19 mouse cellular contexts compared by ENCODE assay signal in genomic region chr11:118366559-118366958, GRCm38 (mm10). TPM values are rescaled to one million over a fixed set of nuclear protein-coding genes. Genes with fewer than 3 reads are reported as not detected.
A peak's percentile ranks its signal among the peaks of the same experiment; 100 is the strongest.
DNase-seq lines count a peak whose midpoint lies in the region; ATAC-seq and TF ChIP-seq lines count a peak whose summit lies in the region.
"Had no signal": no experiment of that assay in that cellular context is flagged by ENCODE, and none has a peak within 500 bp of the region (broad histone marks: within the 10 kb centered on the region; RNA-seq: fewer than 3 reads in every experiment).

No protein-coding gene starts in this region.

- intact Hi-C loops in heart, postnatal 14 days (cut with DNase I): no loop called here

- H3K4me3 ChIP-seq in C2C12 (ENCODE audit: insufficient read depth, poor library complexity, severe bottlenecking): no peak overlapping the region
- H3K4me3 ChIP-seq in embryonic facial prominence, embryonic 13.5 days: no peak overlapping the region
- no peak overlapping the region for H3K4me3 ChIP-seq in limb, embryonic 15.5 days
- H3K4me3 ChIP-seq: heart, adult 2 months; heart, embryonic 15.5 days; layer of hippocampus, adult 2 months; liver, embryonic 12.5 days had no signal

- H3K4me2 ChIP-seq in embryonic facial prominence, embryonic 13.5 days: no peak overlapping the region
- H3K4me2 ChIP-seq in limb, embryonic 15.5 days: no peak overlapping the region
- H3K4me2 ChIP-seq: heart, embryonic 15.5 days; liver, embryonic 12.5 days had no signal

- no peaks in the 10 kb centered on the region for H3K36me3 ChIP-seq in C2C12 (ENCODE audit: control insufficient read depth, insufficient read depth)
- no peaks in the 10 kb centered on the region for H3K36me3 ChIP-seq in embryonic facial prominence, embryonic 13.5 days
- H3K36me3 ChIP-seq in limb, embryonic 15.5 days: no peaks in the 10 kb centered on the region
- H3K36me3 ChIP-seq: heart, embryonic 15.5 days; liver, embryonic 12.5 days had no signal

- TF ChIP-seq CTCF in C2C12 (IDR thresholded peaks at IDR 0.05; ENCODE audit: control insufficient read depth, insufficient read depth, insufficient read length): no peak

- 66% methylated on average over 8 of the region's 8 CpGs for WGBS in embryonic facial prominence, embryonic 13.5 days
- WGBS in limb, embryonic 15.5 days: 65% methylated on average over 8 of the region's 8 CpGs

- peak; percentile 0 to 1 for DNase-seq in heart, postnatal 14 days
- no peak for DNase-seq in heart, postnatal 4 days
- no peak for DNase-seq in cerebellum, postnatal 4 days (ENCODE audit: low spot score in 2 of 2)
- DNase-seq in cerebellum, postnatal 14 days: no peak
- DNase-seq: adrenal gland, postnatal 10 days; cerebellum, adult 9-11 months; forebrain, postnatal 0 days; kidney, adult 8-10 months; kidney, postnatal 14 days; lung, adult 2 months; thymus, postnatal 25 days had no signal

- no peak for ATAC-seq in embryonic facial prominence, embryonic 13.5 days (ENCODE audit: insufficient number of reproducible peaks, insufficient read depth, low FRiP score, low TSS enrichment, low read depth)
- no peak for ATAC-seq in limb, embryonic 15.5 days (ENCODE audit: insufficient number of reproducible peaks, low FRiP score, low TSS enrichment, low read depth)
- ATAC-seq: forebrain, postnatal 0 days; inflammation-experienced regulatory T-cells, adult 6 months; liver, embryonic 12.5 days had no signal

- H3K27ac ChIP-seq in embryonic facial prominence, embryonic 13.5 days: 0 out of 2 replicates have a peak overlapping the region, but pooled peaks have one; percentile 28
- peak overlapping the region; percentile 89; the same call in 1 of the 2 replicates for H3K27ac ChIP-seq in limb, embryonic 15.5 days
- H3K27ac ChIP-seq: heart, adult 2 months; layer of hippocampus, adult 2 months; liver, embryonic 12.5 days had no signal

- H3K9me3 ChIP-seq in embryonic facial prominence, embryonic 13.5 days: no peaks in the 10 kb centered on the region
- no peaks in the 10 kb centered on the region for H3K9me3 ChIP-seq in limb, embryonic 15.5 days
- H3K9me3 ChIP-seq: heart, embryonic 15.5 days; liver, embryonic 12.5 days had no signal

- H3K79me3 ChIP-seq in C2C12 (ENCODE audit: low read depth): no peaks in the 10 kb centered on the region

- peak overlapping the region; percentile 1 for H3ac ChIP-seq in C2C12 (ENCODE audit: control insufficient read depth, insufficient read length, low read depth)

- H3K27me3 ChIP-seq in C2C12 (ENCODE audit: control insufficient read depth, insufficient read depth, insufficient read length): no peaks in the 10 kb centered on the region
- H3K27me3 ChIP-seq in embryonic facial prominence, embryonic 13.5 days: no peaks in the 10 kb centered on the region
- no peaks in the 10 kb centered on the region for H3K27me3 ChIP-seq in limb, embryonic 15.5 days
- H3K27me3 ChIP-seq: heart, embryonic 15.5 days had no signal

- H3K9ac ChIP-seq in embryonic facial prominence, embryonic 13.5 days: no peak overlapping the region
- no peak overlapping the region for H3K9ac ChIP-seq in limb, embryonic 15.5 days
- H3K9ac ChIP-seq: forebrain, postnatal 0 days; heart, embryonic 15.5 days; liver, embryonic 12.5 days had no signal

- H3K4me1 ChIP-seq in embryonic facial prominence, embryonic 13.5 days: peaks cover 56% of the 10 kb centered on the region
- H3K4me1 ChIP-seq in limb, embryonic 15.5 days: peaks cover 57% of the 10 kb centered on the region

- peaks cover 13% of the 10 kb centered on the region for H3K79me2 ChIP-seq in C2C12 (ENCODE audit: control insufficient read depth, insufficient read depth)

TF ChIP-seq in C2C12, 6 proteins besides CTCF, POLR2A, EP300 and RAD21:
- TF ChIP-seq USF1 (IDR thresholded peaks at IDR 0.05; ENCODE audit: low read depth): no peak
- no peak for TF ChIP-seq MYOG (IDR thresholded peaks at IDR 0.05; ENCODE audit: control insufficient read depth, extremely low read depth, insufficient read length)
- TF ChIP-seq MYOD1 (IDR thresholded peaks at IDR 0.05; ENCODE audit: control insufficient read depth, insufficient read length, low read depth): no peak
- TF ChIP-seq MAX (IDR thresholded peaks at IDR 0.05): no peak

RNA-seq across cellular contexts. Expression of gene Timp2, which starts 11.0 kb away (rescaled TPM):
- 100 to 1,000 TPM; 150 to 168 TPM for total RNA-seq in heart, postnatal 14 days (2021)
- total RNA-seq in heart, postnatal 4 days (2021): 100 to 1,000 TPM; 206 to 223 TPM
- polyA plus RNA-seq in C2C12 (2012; fragmentation: generic; extraction: Trizol): 372 TPM
- 117 and 132 TPM in 2 replicates for polyA plus RNA-seq in embryonic facial prominence, embryonic 13.5 days (2015; fragmentation: Nextera tagmentation; extraction: Ambion mirVana)
- polyA plus RNA-seq in limb, embryonic 15.5 days (2015; fragmentation: Nextera tagmentation; extraction: Ambion mirVana): 140 and 168 TPM in 2 replicates

RNA-seq across cellular contexts. Expression of gene Cep295nl, which starts 24.3 kb away (rescaled TPM):
- total RNA-seq in heart, postnatal 14 days (2021): 1 to 10 TPM in 1 of 2 experiments, under 1 TPM in 1; 1.00 to 2.0 TPM
- total RNA-seq in heart, postnatal 4 days (2021): 1 to 10 TPM; 1.9 to 2.5 TPM
- polyA plus RNA-seq in C2C12 (2012; fragmentation: generic; extraction: Trizol): 1.4 TPM
- polyA plus RNA-seq in embryonic facial prominence, embryonic 13.5 days (2015; fragmentation: Nextera tagmentation; extraction: Ambion mirVana): 0.58 and 0.74 TPM in 2 replicates
- polyA plus RNA-seq in limb, embryonic 15.5 days (2015; fragmentation: Nextera tagmentation; extraction: Ambion mirVana): 1.2 and 1.5 TPM in 2 replicates

RNA-seq across cellular contexts. Expression of gene Lgals3bp, which starts 35.3 kb away (rescaled TPM):
- 10 to 100 TPM; 21.2 to 24.1 TPM for total RNA-seq in heart, postnatal 14 days (2021)
- 10 to 100 TPM; 20.2 to 24.4 TPM for total RNA-seq in heart, postnatal 4 days (2021)
- 6.6 TPM for polyA plus RNA-seq in C2C12 (2012; fragmentation: generic; extraction: Trizol)
- polyA plus RNA-seq in embryonic facial prominence, embryonic 13.5 days (2015; fragmentation: Nextera tagmentation; extraction: Ambion mirVana): 5.6 and 6.8 TPM in 2 replicates
- polyA plus RNA-seq in limb, embryonic 15.5 days (2015; fragmentation: Nextera tagmentation; extraction: Ambion mirVana): 8.0 and 11.5 TPM in 2 replicates

RNA-seq across cellular contexts. Expression of gene Cant1, which starts 52.3 kb away (rescaled TPM):
- 10 to 100 TPM; 17.9 to 20.9 TPM for total RNA-seq in heart, postnatal 14 days (2021)
- 10 to 100 TPM; 19.6 to 20.2 TPM for total RNA-seq in heart, postnatal 4 days (2021)
- 29.7 TPM for polyA plus RNA-seq in C2C12 (2012; fragmentation: generic; extraction: Trizol)
- polyA plus RNA-seq in embryonic facial prominence, embryonic 13.5 days (2015; fragmentation: Nextera tagmentation; extraction: Ambion mirVana): 28.9 and 30.7 TPM in 2 replicates
- polyA plus RNA-seq in limb, embryonic 15.5 days (2015; fragmentation: Nextera tagmentation; extraction: Ambion mirVana): 29.3 and 30.6 TPM in 2 replicates

Comparison
In these comparisons a context has a peak if more than half of its experiments do, and no peak if none do; other contexts are left out.
1. DNase-seq: peak in heart, postnatal 14 days (2 of 2); none in heart, postnatal 4 days (single experiment), cerebellum, postnatal 4 days (0 of 2) and cerebellum, postnatal 14 days (0 of 2).